Mouse (Mus musculus): Measurements from ENCODE around the gene Mettl7b.

GRCm38 (mm10) chr10:128921883-128922821 lies 38.6 kb downstream of the Mettl7b start:
- TF ChIP-seq EP300 (IDR thresholded peaks at IDR 0.05) (no peak), CTCF (IDR thresholded peaks at IDR 0.05) (no peak)
